Mouse (Mus musculus): ENCODE data around the gene Fignl1. TPM values are rescaled to one million over a fixed set of nuclear protein-coding genes. Genes with fewer than 3 reads are reported as not detected.

The Fignl1 gene
- polyA plus RNA-seq, 1 experiment = 3.8 TPM

DNA sequence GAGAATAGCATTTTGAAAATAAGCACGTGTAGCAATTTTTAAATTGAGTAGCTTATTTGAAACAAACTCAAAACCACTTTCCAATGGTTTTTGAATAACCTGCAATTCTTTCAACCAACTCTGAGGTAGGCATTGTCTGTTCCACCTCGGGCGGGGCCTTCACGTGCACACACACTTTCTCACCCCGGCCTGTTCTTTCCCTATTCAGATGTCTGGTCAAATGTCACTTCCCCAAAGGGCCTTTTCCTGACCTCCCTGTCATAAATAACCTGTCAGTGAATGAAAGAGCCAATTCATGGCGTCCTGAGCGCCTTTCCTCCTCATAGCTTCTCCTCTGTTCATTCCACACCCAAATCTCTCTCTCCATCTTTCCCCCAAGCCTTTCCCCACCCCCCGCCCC, 24.3 kb upstream of the Fignl1 start:
- TF ChIP-seq POLR2AphosphoS2 (IDR thresholded peaks at IDR 0.05; ENCODE audit: insufficient read length, low read depth) = no peak
- no peak for TF ChIP-seq POLR2A (IDR thresholded peaks at IDR 0.05; ENCODE audit: insufficient read length, low read depth)
- no peaks in the 10 kb centered on the region for H3K79me2 ChIP-seq (ENCODE audit: control insufficient read depth, insufficient read depth)
- no peaks in the 10 kb centered on the region for H3K36me3 ChIP-seq (ENCODE audit: control insufficient read depth, insufficient read depth)

GRCm38 (mm10) chr11:11832755-11833084, 24.0 kb upstream of the Fignl1 start:
- Histone ChIP-seq H3ac (ENCODE audit: control insufficient read depth, insufficient read length) (no peak overlapping the region), H3K4me2 (ENCODE audit: low read depth) (no peak overlapping the region), H3K4me3 (no peak overlapping the region), H3K36me3 (ENCODE audit: control insufficient read depth, insufficient read depth) (no peaks in the 10 kb centered on the region), H3K27me3 (ENCODE audit: control insufficient read depth, insufficient read depth, insufficient read length) (no peaks in the 10 kb centered on the region), H3K79me2 (ENCODE audit: control insufficient read depth, insufficient read depth) (no peaks in the 10 kb centered on the region)
- TF ChIP-seq TCF3 (IDR thresholded peaks at IDR 0.05; ENCODE audit: insufficient read length, low read depth) = no peak
- no peak for TF ChIP-seq MYOD1 (IDR thresholded peaks at IDR 0.05; ENCODE audit: control insufficient read depth in 1 of 3, insufficient read length in 2 of 3, low read depth in 2 of 3)
- TF ChIP-seq USF1 (IDR thresholded peaks at IDR 0.05; ENCODE audit: low read depth) = no peak
- no peak for TF ChIP-seq REST (IDR thresholded peaks at IDR 0.05; ENCODE audit: insufficient read depth, insufficient read length)
- no peak for TF ChIP-seq SRF (IDR thresholded peaks at IDR 0.05; ENCODE audit: control insufficient read depth, insufficient read length, low read depth)
- TF ChIP-seq POLR2A (IDR thresholded peaks at IDR 0.05; ENCODE audit: insufficient read length, low read depth) = no peak
- no peak for TF ChIP-seq CEBPB (IDR thresholded peaks at IDR 0.05; ENCODE audit: insufficient read depth, poor library complexity, severe bottlenecking)
- TF ChIP-seq TCF12 (IDR thresholded peaks at IDR 0.05; ENCODE audit: insufficient read depth, poor library complexity, severe bottlenecking) = no peak
- TF ChIP-seq E2F4 (IDR thresholded peaks at IDR 0.05; ENCODE audit: insufficient read depth) = no peak
- TF ChIP-seq MAX (IDR thresholded peaks at IDR 0.05; ENCODE audit: low read depth) = no peak
- TF ChIP-seq MYOG (IDR thresholded peaks at IDR 0.05; ENCODE audit: control insufficient read depth in 1 of 3, insufficient read depth in 1 of 3, insufficient read length in 2 of 3, low read depth in 2 of 3) = no peak
- TF ChIP-seq POLR2AphosphoS2 (IDR thresholded peaks at IDR 0.05; ENCODE audit: insufficient read length, low read depth) = no peak

More for the DNA sequence above, 24.3 kb upstream of the Fignl1 start:
- Histone ChIP-seq H3K4me2 (ENCODE audit: low read depth) (no peak overlapping the region), H3K27me3 (ENCODE audit: control insufficient read depth, insufficient read depth, insufficient read length) (no peaks in the 10 kb centered on the region), H3K4me3 (no peak overlapping the region), H3ac (ENCODE audit: control insufficient read depth, insufficient read length) (no peak overlapping the region)

DNA sequence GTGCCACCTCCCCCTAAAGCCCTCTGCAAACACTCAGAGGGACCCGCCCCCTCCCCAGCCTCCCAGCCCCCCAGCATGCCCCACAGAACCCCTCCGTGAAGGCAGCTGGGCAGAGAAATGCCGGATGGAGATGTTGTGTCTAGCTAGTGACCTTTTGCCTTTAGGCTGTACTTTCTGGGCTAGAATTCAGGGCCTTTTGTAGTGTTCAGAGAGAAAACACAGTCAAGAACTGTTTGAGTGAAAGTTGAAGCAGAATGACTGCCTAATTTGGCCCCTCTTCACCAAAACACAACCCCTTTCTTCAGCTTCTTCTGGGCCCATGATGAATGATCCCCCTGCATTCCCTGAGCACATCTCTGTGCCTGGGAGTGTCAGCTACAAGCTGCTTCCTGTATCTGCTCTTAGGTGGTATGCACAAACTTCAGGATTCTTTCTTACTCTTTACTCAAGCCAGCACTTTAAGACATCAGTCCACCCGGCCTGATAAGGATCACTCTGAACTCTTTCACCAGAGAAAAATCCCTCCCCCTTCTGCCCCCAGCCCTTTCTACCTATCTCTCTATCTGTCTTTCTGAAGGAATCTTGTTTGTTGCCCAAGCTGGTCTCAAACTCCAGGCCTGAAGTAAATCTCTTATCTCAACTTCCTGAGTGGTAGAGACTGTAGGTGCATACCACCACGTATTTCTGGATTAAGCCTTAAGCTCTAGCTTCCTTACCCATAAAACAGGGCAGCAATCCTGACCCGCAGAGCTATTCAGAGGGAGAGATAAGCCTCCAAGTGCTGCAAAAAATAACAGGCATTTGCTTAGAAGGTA, 23.4 kb upstream of the Fignl1 start:
- no peak overlapping the region for H3K4me2 ChIP-seq (ENCODE audit: low read depth)
- H3K36me3 ChIP-seq (ENCODE audit: control insufficient read depth, insufficient read depth) = no peaks in the 10 kb centered on the region
- H3ac ChIP-seq (ENCODE audit: control insufficient read depth, insufficient read length) = no peak overlapping the region
- H3K27me3 ChIP-seq (ENCODE audit: control insufficient read depth, insufficient read depth, insufficient read length) = no peaks in the 10 kb centered on the region
- H3K79me2 ChIP-seq (ENCODE audit: control insufficient read depth, insufficient read depth) = no peaks in the 10 kb centered on the region
- no peak overlapping the region for H3K4me3 ChIP-seq
- TF ChIP-seq TCF12 (IDR thresholded peaks at IDR 0.05; ENCODE audit: insufficient read depth, poor library complexity, severe bottlenecking) (no peak), SRF (IDR thresholded peaks at IDR 0.05; ENCODE audit: control insufficient read depth, insufficient read length, low read depth) (no peak), TCF3 (IDR thresholded peaks at IDR 0.05; ENCODE audit: insufficient read length, low read depth) (no peak), E2F4 (IDR thresholded peaks at IDR 0.05; ENCODE audit: insufficient read depth) (no peak)

DNA sequence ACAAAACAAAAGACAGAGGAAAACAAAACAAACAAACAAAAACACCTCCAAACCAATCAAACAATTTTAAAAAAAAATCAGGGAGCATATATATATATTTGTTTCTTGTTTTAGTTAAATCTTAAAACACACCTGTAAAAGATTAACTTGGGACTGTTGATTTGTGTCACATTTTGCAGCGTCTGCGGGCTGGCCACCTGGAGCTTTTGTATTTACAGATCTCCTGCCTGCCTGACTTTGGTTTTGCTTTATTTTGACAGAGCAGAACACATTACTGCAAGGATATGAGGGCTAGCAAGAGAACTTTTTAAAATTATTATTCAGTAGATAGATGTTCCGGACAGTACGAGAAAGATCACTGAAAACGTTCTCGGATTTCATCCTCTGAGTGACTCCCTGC, 22.8 kb upstream of the Fignl1 start:
- no peak overlapping the region for H3K4me2 ChIP-seq (ENCODE audit: low read depth)
- no peak overlapping the region for H3ac ChIP-seq (ENCODE audit: control insufficient read depth, insufficient read length)
- no peaks in the 10 kb centered on the region for H3K27me3 ChIP-seq (ENCODE audit: control insufficient read depth, insufficient read depth, insufficient read length)
- no peaks in the 10 kb centered on the region for H3K79me2 ChIP-seq (ENCODE audit: control insufficient read depth, insufficient read depth)
- H3K4me3 ChIP-seq = no peak overlapping the region
- TF ChIP-seq TCF3 (IDR thresholded peaks at IDR 0.05; ENCODE audit: insufficient read length, low read depth) (no peak), MYOG (IDR thresholded peaks at IDR 0.05; ENCODE audit: control insufficient read depth in 1 of 3, insufficient read depth in 1 of 3, insufficient read length in 2 of 3, low read depth in 2 of 3) (no peak), CEBPB (IDR thresholded peaks at IDR 0.05; ENCODE audit: insufficient read depth, poor library complexity, severe bottlenecking) (no peak), REST (IDR thresholded peaks at IDR 0.05; ENCODE audit: insufficient read depth, insufficient read length) (no peak), E2F4 (IDR thresholded peaks at IDR 0.05; ENCODE audit: insufficient read depth) (no peak), MYOD1 (IDR thresholded peaks at IDR 0.05; ENCODE audit: control insufficient read depth in 1 of 3, insufficient read length in 2 of 3, low read depth in 2 of 3) (no peak), POLR2A (IDR thresholded peaks at IDR 0.05; ENCODE audit: insufficient read length, low read depth) (no peak), POLR2AphosphoS2 (IDR thresholded peaks at IDR 0.05; ENCODE audit: insufficient read length, low read depth) (no peak)
- H3K36me3 ChIP-seq (ENCODE audit: control insufficient read depth, insufficient read depth) = no peaks in the 10 kb centered on the region

- Histone ChIP-seq H3K4me2 (ENCODE audit: low read depth) (no peak overlapping the region), H3K27me3 (ENCODE audit: control insufficient read depth, insufficient read depth, insufficient read length) (no peaks in the 10 kb centered on the region), H3K4me3 (no peak overlapping the region), H3ac (ENCODE audit: control insufficient read depth, insufficient read length) (no peak overlapping the region), H3K79me2 (ENCODE audit: control insufficient read depth, insufficient read depth) (no peaks in the 10 kb centered on the region), H3K36me3 (ENCODE audit: control insufficient read depth, insufficient read depth) (no peaks in the 10 kb centered on the region)
- TF ChIP-seq SRF (IDR thresholded peaks at IDR 0.05; ENCODE audit: control insufficient read depth, insufficient read length, low read depth) (no peak), MAX (IDR thresholded peaks at IDR 0.05; ENCODE audit: low read depth) (no peak), E2F4 (IDR thresholded peaks at IDR 0.05; ENCODE audit: insufficient read depth) (no peak), POLR2A (IDR thresholded peaks at IDR 0.05; ENCODE audit: insufficient read length, low read depth) (no peak), CEBPB (IDR thresholded peaks at IDR 0.05; ENCODE audit: insufficient read depth, poor library complexity, severe bottlenecking) (no peak), MYOG (IDR thresholded peaks at IDR 0.05; ENCODE audit: control insufficient read depth in 1 of 3, insufficient read depth in 1 of 3, insufficient read length in 2 of 3, low read depth in 2 of 3) (no peak), TCF3 (IDR thresholded peaks at IDR 0.05; ENCODE audit: insufficient read length, low read depth) (no peak), USF1 (IDR thresholded peaks at IDR 0.05; ENCODE audit: low read depth) (no peak)
Measured at GRCm38 (mm10) chr11:11830884-11831495, 22.2 kb upstream of the Fignl1 start.

Data from myocyte (in vitro differentiated cells).